Mouse (Mus musculus): ENCODE results near the gene Olr1. TPM values are rescaled to one million over a fixed set of nuclear protein-coding genes. Genes with fewer than 3 reads are reported as not detected.

Gene Olr1
- polyA plus RNA-seq (2014; fragmentation: Illumina TruSeq; extraction: RNeasy Lipid Tissue Mini Kit (QIAGEN cat#74804); ENCODE audit: low read depth, low replicate concordance) = 0.12 TPM

GRCm38 (mm10) chr6:129507024-129507423, at the start of gene Olr1:
Olr1 (minus strand) TSS chr6:129507165.

GRCm38 (mm10) chr6:129532942-129533860, 26.2 kb upstream of the Olr1 start, which contains the start of gene Gabarapl1:
Gabarapl1 (plus strand) TSS chr6:129533160.

GRCm38 (mm10) chr6:129512367-129512766, 5.4 kb upstream of the Olr1 start, which contains the start of gene Tmem52b:
Tmem52b (plus strand) TSS chr6:129512555.

GRCm38 (mm10) chr6:129451411-129452039, 55.4 kb downstream of the Olr1 start, which contains the start of gene Clec1a:
Clec1a (minus strand) TSS chr6:129452000.

Other genes with a start within 250 kb of the Olr1 start
- 0.97 TPM for gene Cd69, start 231.7 kb downstream of the Olr1 start, polyA plus RNA-seq (2014; fragmentation: Illumina TruSeq; extraction: RNeasy Lipid Tissue Mini Kit (QIAGEN cat#74804); ENCODE audit: low read depth, low replicate concordance)
- not detected for gene 4922502D21Rik, start 175.4 kb downstream of the Olr1 start, polyA plus RNA-seq (2014; fragmentation: Illumina TruSeq; extraction: RNeasy Lipid Tissue Mini Kit (QIAGEN cat#74804); ENCODE audit: low read depth, low replicate concordance)
- 2.3 TPM for gene Clec12a, start 164.5 kb downstream of the Olr1 start, polyA plus RNA-seq (2014; fragmentation: Illumina TruSeq; extraction: RNeasy Lipid Tissue Mini Kit (QIAGEN cat#74804); ENCODE audit: low read depth, low replicate concordance)
- gene Clec12b, start 121.3 kb downstream of the Olr1 start, polyA plus RNA-seq (2014; fragmentation: Illumina TruSeq; extraction: RNeasy Lipid Tissue Mini Kit (QIAGEN cat#74804); ENCODE audit: low read depth, low replicate concordance) = 1.1 TPM
- gene Clec1b, start 109.9 kb downstream of the Olr1 start, polyA plus RNA-seq (2014; fragmentation: Illumina TruSeq; extraction: RNeasy Lipid Tissue Mini Kit (QIAGEN cat#74804); ENCODE audit: low read depth, low replicate concordance) = 2.3 TPM
- gene Clec9a, start 98.3 kb downstream of the Olr1 start, polyA plus RNA-seq (2014; fragmentation: Illumina TruSeq; extraction: RNeasy Lipid Tissue Mini Kit (QIAGEN cat#74804); ENCODE audit: low read depth, low replicate concordance) = 0.77 TPM
- gene Clec1a, start 55.2 kb downstream of the Olr1 start, polyA plus RNA-seq (2014; fragmentation: Illumina TruSeq; extraction: RNeasy Lipid Tissue Mini Kit (QIAGEN cat#74804); ENCODE audit: low read depth, low replicate concordance) = 9.7 TPM
- gene Tmem52b, start 5.4 kb upstream of the Olr1 start, polyA plus RNA-seq (2014; fragmentation: Illumina TruSeq; extraction: RNeasy Lipid Tissue Mini Kit (QIAGEN cat#74804); ENCODE audit: low read depth, low replicate concordance) = 745 TPM
- gene Gabarapl1, start 26.0 kb upstream of the Olr1 start, polyA plus RNA-seq (2014; fragmentation: Illumina TruSeq; extraction: RNeasy Lipid Tissue Mini Kit (QIAGEN cat#74804); ENCODE audit: low read depth, low replicate concordance) = 242 TPM
- 0.40 TPM for gene Klre1, start 70.7 kb upstream of the Olr1 start, polyA plus RNA-seq (2014; fragmentation: Illumina TruSeq; extraction: RNeasy Lipid Tissue Mini Kit (QIAGEN cat#74804); ENCODE audit: low read depth, low replicate concordance)
- gene Klrd1, start 84.6 kb upstream of the Olr1 start, polyA plus RNA-seq (2014; fragmentation: Illumina TruSeq; extraction: RNeasy Lipid Tissue Mini Kit (QIAGEN cat#74804); ENCODE audit: low read depth, low replicate concordance) = 2.7 TPM
- gene Klrk1, start 116.7 kb upstream of the Olr1 start, polyA plus RNA-seq (2014; fragmentation: Illumina TruSeq; extraction: RNeasy Lipid Tissue Mini Kit (QIAGEN cat#74804); ENCODE audit: low read depth, low replicate concordance) = 1.2 TPM
- not detected for gene Klrc3, start 136.2 kb upstream of the Olr1 start, polyA plus RNA-seq (2014; fragmentation: Illumina TruSeq; extraction: RNeasy Lipid Tissue Mini Kit (QIAGEN cat#74804); ENCODE audit: low read depth, low replicate concordance)
- 0.40 TPM for gene Klrc2, start 153.5 kb upstream of the Olr1 start, polyA plus RNA-seq (2014; fragmentation: Illumina TruSeq; extraction: RNeasy Lipid Tissue Mini Kit (QIAGEN cat#74804); ENCODE audit: low read depth, low replicate concordance)
- gene Klrc1, start 171.8 kb upstream of the Olr1 start, polyA plus RNA-seq (2014; fragmentation: Illumina TruSeq; extraction: RNeasy Lipid Tissue Mini Kit (QIAGEN cat#74804); ENCODE audit: low read depth, low replicate concordance) = 0.44 TPM
- 0.81 TPM for gene Klri1, start 210.0 kb upstream of the Olr1 start, polyA plus RNA-seq (2014; fragmentation: Illumina TruSeq; extraction: RNeasy Lipid Tissue Mini Kit (QIAGEN cat#74804); ENCODE audit: low read depth, low replicate concordance)
- gene Klri2, start 233.3 kb upstream of the Olr1 start, polyA plus RNA-seq (2014; fragmentation: Illumina TruSeq; extraction: RNeasy Lipid Tissue Mini Kit (QIAGEN cat#74804); ENCODE audit: low read depth, low replicate concordance) = not detected